Comparison of ENCODE assay signal across 8 mouse cellular contexts in genomic region chr10:82623553-82623932, GRCm38 (mm10). TPM values are rescaled to one million over a fixed set of nuclear protein-coding genes. Genes with fewer than 3 reads are reported as not detected.
DNase-seq lines count a peak whose midpoint lies in the region; ATAC-seq lines count a peak whose summit lies in the region.
"Not testable (repeated sequence)": the region's sequence is repeated elsewhere in the genome, so short reads cannot be mapped to it uniquely, and the experiment has no call there.

No protein-coding gene starts in this region.

- H3K9me3 ChIP-seq in embryonic facial prominence, embryonic 11.5 days (replicated peaks; ENCODE audit: control insufficient read depth, low read length); forebrain, embryonic 16.5 days (ENCODE audit: control insufficient read depth, low read length); hindbrain, embryonic 11.5 days (ENCODE audit: control insufficient read depth, low read length); kidney, embryonic 15.5 days (replicated peaks); liver, embryonic 12.5 days (replicated peaks); neural tube, embryonic 14.5 days (ENCODE audit: control insufficient read depth, low read length): not testable (repeated sequence)

- not testable (repeated sequence) for H3K27me3 ChIP-seq in embryonic facial prominence, embryonic 11.5 days (ENCODE audit: control insufficient read depth, insufficient read depth, low read length); forebrain, embryonic 16.5 days (replicated peaks; ENCODE audit: control insufficient read depth, insufficient read depth, low read length); hindbrain, embryonic 11.5 days (ENCODE audit: control insufficient read depth, insufficient read depth, low read length); kidney, embryonic 15.5 days; liver, embryonic 12.5 days (replicated peaks); neural tube, embryonic 14.5 days (ENCODE audit: control insufficient read depth, insufficient read depth, low read length)

- H3K27ac ChIP-seq in embryonic facial prominence, embryonic 11.5 days (replicated peaks; ENCODE audit: low read depth, low read length): peak overlapping the region; percentile 73
- peak overlapping the region; percentile 69 for H3K27ac ChIP-seq in forebrain, embryonic 16.5 days (ENCODE audit: low read length)
- H3K27ac ChIP-seq in hindbrain, embryonic 11.5 days (ENCODE audit: low read depth, low read length): peak overlapping the region; percentile 69
- H3K27ac ChIP-seq in kidney, embryonic 15.5 days: peak overlapping the region; percentile 94
- peak overlapping the region; percentile 79 for H3K27ac ChIP-seq in liver, embryonic 12.5 days
- H3K27ac ChIP-seq in neural tube, embryonic 14.5 days (ENCODE audit: low read depth, low read length): peak overlapping the region; percentile 87

- H3K9ac ChIP-seq in embryonic facial prominence, embryonic 11.5 days (replicated peaks; ENCODE audit: low read length): peak overlapping the region; percentile 76
- peak overlapping the region; percentile 77 for H3K9ac ChIP-seq in forebrain, embryonic 16.5 days (replicated peaks; ENCODE audit: low read depth, low read length)
- H3K9ac ChIP-seq in hindbrain, embryonic 11.5 days (ENCODE audit: low read depth, low read length): peak overlapping the region; percentile 79
- H3K9ac ChIP-seq in kidney, embryonic 15.5 days: 0 out of 2 replicates have a peak overlapping the region, but pooled peaks have one; percentile 88
- peak overlapping the region; percentile 80 for H3K9ac ChIP-seq in liver, embryonic 12.5 days
- H3K9ac ChIP-seq in neural tube, embryonic 14.5 days (replicated peaks; ENCODE audit: low read depth, low read length): peak overlapping the region; percentile 78

- H3K4me3 ChIP-seq in embryonic facial prominence, embryonic 11.5 days (ENCODE audit: low read depth, low read length): peak overlapping the region; percentile 58
- H3K4me3 ChIP-seq in forebrain, embryonic 16.5 days (replicated peaks; ENCODE audit: low read length): peak overlapping the region; percentile 59
- H3K4me3 ChIP-seq in hindbrain, embryonic 11.5 days (ENCODE audit: low read depth, low read length): peak overlapping the region; percentile 64
- H3K4me3 ChIP-seq in kidney, embryonic 15.5 days (replicated peaks): peak overlapping the region; percentile 89
- peak overlapping the region; percentile 79 for H3K4me3 ChIP-seq in liver, embryonic 12.5 days
- H3K4me3 ChIP-seq in neural tube, embryonic 14.5 days (ENCODE audit: low read depth, low read length): peak overlapping the region; percentile 69

- peak overlapping the region; percentile 54 for H3K4me2 ChIP-seq in embryonic facial prominence, embryonic 11.5 days (ENCODE audit: low read depth, low read length)
- peak overlapping the region; percentile 70 for H3K4me2 ChIP-seq in forebrain, embryonic 16.5 days (ENCODE audit: low read length)
- peak overlapping the region; percentile 47 for H3K4me2 ChIP-seq in hindbrain, embryonic 11.5 days (replicated peaks; ENCODE audit: low read depth, low read length)
- H3K4me2 ChIP-seq in kidney, embryonic 15.5 days: peak overlapping the region; percentile 65
- peak overlapping the region; percentile 79 for H3K4me2 ChIP-seq in liver, embryonic 12.5 days
- peak overlapping the region; percentile 70 for H3K4me2 ChIP-seq in neural tube, embryonic 14.5 days (ENCODE audit: low read depth, low read length)

- not testable (repeated sequence) for H3K4me1 ChIP-seq in embryonic facial prominence, embryonic 11.5 days (ENCODE audit: control insufficient read depth, insufficient read depth, low read length); forebrain, embryonic 16.5 days (replicated peaks; ENCODE audit: control insufficient read depth, insufficient read depth, low read length); hindbrain, embryonic 11.5 days (replicated peaks; ENCODE audit: control insufficient read depth, insufficient read depth, low read length); kidney, embryonic 15.5 days; neural tube, embryonic 14.5 days (ENCODE audit: control insufficient read depth, insufficient read depth, low read length)
- peaks cover 12% of the 10 kb centered on the region for H3K4me1 ChIP-seq in liver, embryonic 12.5 days

- DNase-seq in embryonic facial prominence, embryonic 11.5 days (ENCODE audit: low spot score); hindbrain, embryonic 11.5 days (ENCODE audit: low spot score): not testable (repeated sequence)

- H3K36me3 ChIP-seq in embryonic facial prominence, embryonic 11.5 days (replicated peaks; ENCODE audit: control insufficient read depth, insufficient read depth, low read depth, low read length); forebrain, embryonic 16.5 days (ENCODE audit: control insufficient read depth, insufficient read depth); hindbrain, embryonic 11.5 days (ENCODE audit: control insufficient read depth, insufficient read depth, low read length); kidney, embryonic 15.5 days; liver, embryonic 12.5 days; neural tube, embryonic 14.5 days (ENCODE audit: control insufficient read depth, insufficient read depth, low read length): not testable (repeated sequence)

- 0% methylated on average over 2 of the region's 2 CpGs for WGBS in embryonic facial prominence, embryonic 11.5 days
- WGBS in forebrain, embryonic 16.5 days: 2% methylated on average over 2 of the region's 2 CpGs
- WGBS in hindbrain, embryonic 11.5 days: 2% methylated on average over 2 of the region's 2 CpGs
- 1% methylated on average over 2 of the region's 2 CpGs for WGBS in kidney, embryonic 15.5 days
- 2% methylated on average over 2 of the region's 2 CpGs for WGBS in liver, embryonic 12.5 days (ENCODE audit: insufficient replicate concordance)
- WGBS in neural tube, embryonic 14.5 days: 3% methylated on average over 2 of the region's 2 CpGs

- peak; percentile 18 for ATAC-seq in CD4-positive, CD25-positive, alpha-beta regulatory T cell, adult 4 months
- ATAC-seq in embryonic facial prominence, embryonic 11.5 days (replicated peaks; ENCODE audit: insufficient number of reproducible peaks, low FRiP score, low TSS enrichment, low read depth): not testable (repeated sequence)
- peak; percentile 31 for ATAC-seq in forebrain, embryonic 16.5 days
- ATAC-seq in hindbrain, embryonic 11.5 days (ENCODE audit: low FRiP score): peak; percentile 20
- ATAC-seq in kidney, embryonic 15.5 days (replicated peaks; ENCODE audit: low FRiP score): peak; percentile 20
- peak; percentile 17; the same call in 1 of the 2 replicates for ATAC-seq in liver, embryonic 12.5 days
- 0 out of 2 replicates have a peak, but pooled peaks have one; percentile 0 for ATAC-seq in megakaryocyte-erythroid progenitor cell, adult 5-6 weeks (replicated peaks; ENCODE audit: low FRiP score, low TSS enrichment, poor library complexity, severe bottlenecking)
- peak; percentile 16; the same call in 1 of the 2 replicates for ATAC-seq in neural tube, embryonic 14.5 days (ENCODE audit: low read depth)

RNA-seq across cellular contexts. Expression of gene 1190007I07Rik, which starts 0.5 kb away (rescaled TPM):
- polyA plus RNA-seq in CD4-positive, CD25-positive, alpha-beta regulatory T cell, adult 4 months (2017; shearing (Covaris generic)): 10 to 100 TPM; 22.2 to 27.0 TPM
- polyA plus RNA-seq in embryonic facial prominence, embryonic 11.5 days (2014; fragmentation: Nextera tagmentation; extraction: Ambion mirVana): 39.0 and 41.2 TPM in 2 replicates
- polyA plus RNA-seq in forebrain, embryonic 16.5 days (2015; fragmentation: Nextera tagmentation; extraction: Ambion mirVana): 30.5 and 35.9 TPM in 2 replicates
- 33.5 and 33.7 TPM in 2 replicates for polyA plus RNA-seq in hindbrain, embryonic 11.5 days (2014; fragmentation: Nextera tagmentation; extraction: Ambion mirVana)
- 49.7 and 51.3 TPM in 2 replicates for polyA plus RNA-seq in kidney, embryonic 15.5 days (2015; fragmentation: Nextera tagmentation; extraction: Ambion mirVana)
- 55.1 and 58.8 TPM in 2 replicates for polyA plus RNA-seq in liver, embryonic 12.5 days (2016; fragmentation: Nextera tagmentation; extraction: Ambion mirVana)
- 57.7 and 65.7 TPM in 2 replicates for total RNA-seq in megakaryocyte-erythroid progenitor cell, adult 5-6 weeks (2014; fragmentation: Nextera tagmentation)
- total RNA-seq in megakaryocyte-erythroid progenitor cell, adult 5-6 weeks (2017): 85.0 and 101 TPM in 2 replicates
- 32.8 and 44.8 TPM in 2 replicates for polyA plus RNA-seq in neural tube, embryonic 14.5 days (2014; fragmentation: Nextera tagmentation; extraction: Ambion mirVana)

RNA-seq across cellular contexts. Expression of gene Tdg, which starts 6.1 kb away (rescaled TPM):
- polyA plus RNA-seq in CD4-positive, CD25-positive, alpha-beta regulatory T cell, adult 4 months (2017; shearing (Covaris generic)): 10 to 100 TPM; 23.4 to 40.3 TPM
- polyA plus RNA-seq in embryonic facial prominence, embryonic 11.5 days (2014; fragmentation: Nextera tagmentation; extraction: Ambion mirVana): 276 and 283 TPM in 2 replicates
- polyA plus RNA-seq in forebrain, embryonic 16.5 days (2015; fragmentation: Nextera tagmentation; extraction: Ambion mirVana): 219 and 244 TPM in 2 replicates
- 277 and 328 TPM in 2 replicates for polyA plus RNA-seq in hindbrain, embryonic 11.5 days (2014; fragmentation: Nextera tagmentation; extraction: Ambion mirVana)
- 153 and 154 TPM in 2 replicates for polyA plus RNA-seq in kidney, embryonic 15.5 days (2015; fragmentation: Nextera tagmentation; extraction: Ambion mirVana)
- 74.1 and 79.9 TPM in 2 replicates for polyA plus RNA-seq in liver, embryonic 12.5 days (2016; fragmentation: Nextera tagmentation; extraction: Ambion mirVana)
- total RNA-seq in megakaryocyte-erythroid progenitor cell, adult 5-6 weeks (2014; fragmentation: Nextera tagmentation): 60.3 and 71.0 TPM in 2 replicates
- total RNA-seq in megakaryocyte-erythroid progenitor cell, adult 5-6 weeks (2017): 115 and 121 TPM in 2 replicates
- 157 and 206 TPM in 2 replicates for polyA plus RNA-seq in neural tube, embryonic 14.5 days (2014; fragmentation: Nextera tagmentation; extraction: Ambion mirVana)
